Mouse (Mus musculus) cerebellum, adult 2 months (tissue): ENCODE data around the gene Trap1.

Experiments
- CTCF ChIP-seq: fragments of 200-500 bp; IDR thresholded peaks from 2 replicates; pipeline ENCODE4 v1.5.1; 2011; ENCODE audit warnings: low read depth, mild to moderate bottlenecking, control low read depth, low read length, moderate library complexity, borderline replicate concordance; ENCODE audit not compliant: insufficient read depth
- POLR2A ChIP-seq: fragments of 200-500 bp; IDR thresholded peaks from 2 replicates; pipeline ENCODE4 v1.6.1; 2011; ENCODE audit warnings: low read length, control low read depth, borderline replicate concordance; ENCODE audit not compliant: insufficient read depth

DNA sequence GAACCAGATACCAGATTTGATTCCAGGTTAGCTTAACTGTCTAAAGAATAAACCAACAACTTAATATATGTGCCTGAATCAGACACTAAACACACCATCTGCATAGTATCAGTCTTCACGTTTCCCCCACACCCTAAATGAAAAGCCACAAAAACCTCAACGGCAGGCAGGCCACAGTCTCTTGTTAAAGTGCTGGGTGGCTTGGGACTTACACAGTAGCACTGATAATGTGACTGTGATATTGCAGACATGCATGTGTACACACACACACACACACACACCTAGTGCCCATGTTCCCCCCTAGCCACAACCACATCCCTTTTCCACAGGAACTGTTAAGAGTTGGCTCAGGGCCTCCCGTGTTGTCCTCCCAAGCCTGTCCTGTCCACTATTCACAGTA, 2.8 kb downstream of the Trap1 start:
- TF ChIP-seq CTCF, result no peak
- TF ChIP-seq POLR2A, result no peak
